Mouse (Mus musculus) CH12.LX (cell line): ENCODE measurements around the gene Fbxl18. TPM values are rescaled to one million over a fixed set of nuclear protein-coding genes. Genes with fewer than 3 reads are reported as not detected.

Source experiments
- DNase-seq: peaks from one replicate; pipeline ENCODE4 v3.0.0-alpha.2; 2013; ENCODE audit errors: extremely low read depth
- H3K27ac ChIP-seq: 2 replicates; pipeline ENCODE4 v1.5.1; 2012; ENCODE audit warnings: low read depth, mild to moderate bottlenecking, control low read depth, moderate library complexity; ENCODE audit not compliant: insufficient read depth
- H3K27me3 ChIP-seq: replicated peaks from 2 replicates; pipeline ENCODE3; 2012; ENCODE audit warnings: inconsistent platforms
- H3K36me3 ChIP-seq, 2 experiments: replicated peaks in 1 of 2; 2 replicates each; pipeline versions ENCODE3 to v1.6.1; 2012; ENCODE audit warnings: inconsistent platforms in 1 of 2, low read length in 1 of 2, mild to moderate bottlenecking in 1 of 2, mixed read lengths in 1 of 2, moderate library complexity in 1 of 2; ENCODE audit not compliant: control insufficient read depth in 1 of 2, insufficient read depth in 1 of 2
- H3K4me1 ChIP-seq, 2 experiments: 2 replicates each; pipeline ENCODE4 v1.6.1; 2012; ENCODE audit warnings: inconsistent platforms in 1 of 2, moderate library complexity in 1 of 2; ENCODE audit not compliant: insufficient read depth in 2 of 2, control insufficient read depth in 1 of 2
- H3K4me2 ChIP-seq: 2 replicates; pipeline ENCODE4 v1.6.1; 2012; ENCODE audit warnings: low read depth, mild to moderate bottlenecking, control low read depth; ENCODE audit not compliant: poor library complexity, insufficient read depth, severe bottlenecking
- H3K4me3 ChIP-seq, 3 experiments: fragments of 150-350 bp in 1 of 3; sonication (generic) in 1 of 3; replicated peaks in 1 of 3; 2 replicates each; pipeline versions ENCODE3 to v1.5.1; 2011 to 2012; ENCODE audit warnings: low read depth in 2 of 3, low read length in 2 of 3, mild to moderate bottlenecking in 2 of 3, moderate library complexity in 2 of 3, control low read depth in 1 of 3, improper control_type of control experiment in 1 of 3, inconsistent platforms in 1 of 3, mixed read lengths in 1 of 3; ENCODE audit not compliant: poor library complexity in 1 of 3
- H3K79me2 ChIP-seq: replicated peaks from 2 replicates; pipeline ENCODE4 v1.6.1; 2012; ENCODE audit warnings: mild to moderate bottlenecking, moderate library complexity; ENCODE audit not compliant: control insufficient read depth, poor library complexity, insufficient read depth, severe bottlenecking; ENCODE audit errors: extremely low read depth
- H3K9ac ChIP-seq: 2 replicates; pipeline ENCODE4 v1.6.1; 2012; ENCODE audit warnings: low read depth, mild to moderate bottlenecking, control low read depth, moderate library complexity; ENCODE audit not compliant: insufficient read depth
- H3K9me3 ChIP-seq: replicated peaks from 2 replicates; pipeline ENCODE3; 2012; ENCODE audit warnings: low read length, inconsistent platforms, mixed read lengths
- BHLHE40 ChIP-seq: IDR thresholded peaks from 2 replicates; pipeline ENCODE4 v1.6.1; 2011; ENCODE audit warnings: mild to moderate bottlenecking, low read depth, low read length, improper control_type of control experiment
- CHD2 ChIP-seq: IDR thresholded peaks from 2 replicates; pipeline ENCODE4 v1.6.1; 2011; ENCODE audit warnings: low read length, improper control_type of control experiment
- CTCF ChIP-seq, 2 experiments: IDR thresholded peaks in 1 of 2; conservative IDR thresholded peaks in 1 of 2; 2 replicates each; pipeline ENCODE4 v1.5.1; 2011 to 2012; ENCODE audit warnings: low read depth in 2 of 2, low read length in 2 of 2, improper control_type of control experiment in 1 of 2, inconsistent platforms in 1 of 2, mild to moderate bottlenecking in 1 of 2, moderate library complexity in 1 of 2
- E2F4 ChIP-seq: IDR thresholded peaks from 2 replicates; pipeline ENCODE4 v1.6.1; 2011; ENCODE audit warnings: low read depth, low read length, improper control_type of control experiment; ENCODE audit not compliant: insufficient replicate concordance
- GABPA ChIP-seq: IDR thresholded peaks from 2 replicates; pipeline ENCODE4 v1.6.1; 2012; ENCODE audit warnings: low read depth, low read length, improper control_type of control experiment, inconsistent platforms; ENCODE audit not compliant: insufficient replicate concordance
- MAX ChIP-seq: IDR thresholded peaks from 2 replicates; pipeline ENCODE4 v1.6.1; 2011; ENCODE audit warnings: low read length, improper control_type of control experiment
- MAZ ChIP-seq: IDR thresholded peaks from 2 replicates; pipeline ENCODE4 v1.6.1; 2012; ENCODE audit warnings: low read depth, mild to moderate bottlenecking, inconsistent platforms, low read length, improper control_type of control experiment, moderate library complexity
- MXI1 ChIP-seq: IDR thresholded peaks from 2 replicates; pipeline ENCODE4 v1.6.1; 2011; ENCODE audit warnings: mild to moderate bottlenecking, low read depth, low read length, improper control_type of control experiment
- NELFE ChIP-seq: IDR thresholded peaks from 2 replicates; pipeline ENCODE4 v1.6.1; 2011; ENCODE audit warnings: low read depth, low read length, improper control_type of control experiment
- POLR2A ChIP-seq: IDR thresholded peaks from 2 replicates; pipeline ENCODE4 v1.6.1; 2011; ENCODE audit warnings: low read depth, mild to moderate bottlenecking, improper control_type of control experiment, low read length
- POLR2AphosphoS2 ChIP-seq: IDR thresholded peaks from 2 replicates; pipeline ENCODE4 v1.6.1; 2011; ENCODE audit warnings: low read depth, low read length, improper control_type of control experiment
- RAD21 ChIP-seq: IDR thresholded peaks from 2 replicates; pipeline ENCODE4 v1.6.1; 2011; ENCODE audit warnings: low read depth, mild to moderate bottlenecking, low read length, improper control_type of control experiment, moderate library complexity
- SMC3 ChIP-seq: IDR thresholded peaks from 2 replicates; pipeline ENCODE4 v1.6.1; 2011; ENCODE audit warnings: low read depth, low read length, improper control_type of control experiment
- UBTF ChIP-seq: IDR thresholded peaks from 2 replicates; pipeline ENCODE4 v1.6.1; 2012; ENCODE audit warnings: low read depth, mild to moderate bottlenecking, inconsistent platforms, low read length, improper control_type of control experiment, moderate library complexity
- ZC3H11A ChIP-seq: IDR thresholded peaks from 2 replicates; pipeline ENCODE4 v1.6.1; 2012; ENCODE audit warnings: low read depth, mild to moderate bottlenecking, inconsistent platforms, low read length, improper control_type of control experiment
- ZNF384 ChIP-seq: IDR thresholded peaks from 2 replicates; pipeline ENCODE4 v1.6.1; 2012; ENCODE audit warnings: low read depth, low read length, improper control_type of control experiment, inconsistent platforms
- dilution Hi-C: fragments of 300-500 bp; cut with MboI; formaldehyde crosslinking; loops from 2 replicates; pipeline ENCODE4 v1.14.3; 2020; ENCODE audit warnings: low sequenced_read_pairs; ENCODE audit not compliant: extremely low pct_unique_long_range_greater_than_20kb, extremely low pct_ligation_motif_present
- in situ Hi-C: fragments of 300-500 bp; cut with MboI; formaldehyde crosslinking; loops from 3 replicates; pipeline ENCODE4 v1.14.3; 2019; ENCODE audit warnings: low sequenced_read_pairs, low pct_ligation_motif_present, low pct_unique_long_range_greater_than_20kb, mixed read lengths
- polyA plus RNA-seq: library from polyadenylated mRNA; unstranded; fragments of >175 nt; gene quantifications from 2 replicates; pipeline ENCODE4 v1.2.1, GENCODE M21; 2012; ENCODE audit warnings: low read depth; ENCODE audit not compliant: insufficient read length
- total RNA-seq, 2 experiments: library from RNA; depleted of rRNA; stranded (reverse); fragments of 300-350 nt in 1 of 2; fragments of >200 nt in 1 of 2; gene quantifications; 2 replicates each; pipeline ENCODE4 v1.2.3; 2012 to 2014

Gene Fbxl18
- total and polyA plus RNA-seq, 3 experiments = 3.7 to 6.4 (median 5.5) TPM

- Histone ChIP-seq H3K79me2 (no peaks in the 10 kb centered on the region), H3K4me2 (no peak overlapping the region), H3K4me3 (no peak overlapping the region), H3K9ac (no peak overlapping the region), H3K27me3 (no peaks in the 10 kb centered on the region), H3K9me3 (peaks cover 4% of the 10 kb centered on the region), H3K4me1 (peaks cover 12 to 67% of the 10 kb centered on the region in 2 experiments; a peak in 3 of 4 replicates), H3K36me3 (no peaks in the 10 kb centered on the region), H3K27ac (no peak overlapping the region)
- dilution Hi-C loops (no loop called here), in situ Hi-C loops (loop anchor here (25.0 kb wide), 1 partner anchor 361 kb away; the partner anchor contains the start of gene Zfp853)
- DNase-seq = no peak
- TF ChIP-seq CTCF (conservative IDR thresholded peaks at IDR 0.05 in 1 of 2, IDR thresholded peaks at IDR 0.05 in 1 of 2; ENCODE audit: low read depth in 2 of 2, low read length in 2 of 2) (no peak), CHD2 (no peak), GABPA (no peak), BHLHE40 (no peak), NELFE (no peak), MAX (no peak), UBTF (no peak), ZNF384 (no peak), SMC3 (no peak), ZC3H11A (no peak)
These were observed 31.2 kb upstream of the Fbxl18 start for GRCm38 (mm10) chr5:142926204-142926939.

- H3K9me3 ChIP-seq = peaks cover 4% of the 10 kb centered on the region
- in situ Hi-C loops (no loop called here), dilution Hi-C loops (no loop called here)
- H3K36me3 ChIP-seq = no peaks in the 10 kb centered on the region
- no peaks in the 10 kb centered on the region for H3K27me3 ChIP-seq
- no peak overlapping the region for H3K9ac ChIP-seq
- DNase-seq = peak; percentile 62
- peaks cover 16 to 70% of the 10 kb centered on the region in 2 experiments for H3K4me1 ChIP-seq
- H3K4me3 ChIP-seq = no peak overlapping the region
- TF ChIP-seq SMC3 (no peak), E2F4 (no peak), ZNF384 (no peak), RAD21 (no peak), POLR2AphosphoS2 (no peak), MAX (no peak), POLR2A (no peak), MAZ (no peak), GABPA (no peak), CTCF (conservative IDR thresholded peaks at IDR 0.05 in 1 of 2, IDR thresholded peaks at IDR 0.05 in 1 of 2; ENCODE audit: low read depth in 2 of 2, low read length in 2 of 2) (no peak), MXI1 (no peak), ZC3H11A (no peak)
- no peak overlapping the region for H3K4me2 ChIP-seq
- no peaks in the 10 kb centered on the region for H3K79me2 ChIP-seq
- no peak overlapping the region for H3K27ac ChIP-seq
These were observed 29.2 kb upstream of the Fbxl18 start for GRCm38 (mm10) chr5:142924336-142924959.
